Mouse (Mus musculus) kidney, postnatal 0 days (tissue): ENCODE results near the gene Gse1. TPM values are rescaled to one million over a fixed set of nuclear protein-coding genes. Genes with fewer than 3 reads are reported as not detected.
A peak's percentile ranks its signal among the peaks of the same experiment; 100 is the strongest.

ENCODE experiments used
- ATAC-seq: fragments of 200-750 bp; cut with Nextera tagmentation; replicated peaks from 2 replicates; pipeline ENCODE4 v1.8.0; 2017; ENCODE audit warnings: low read depth, moderate number of reproducible peaks, moderate TSS enrichment, moderate library complexity; ENCODE audit not compliant: low FRiP score
- DNase-seq: peaks from one replicate; pipeline ENCODE4 v3.0.0-alpha.2; 2016; ENCODE audit warnings: low spot score
- H3K27ac ChIP-seq: fragments of 300-500 bp; sonication (generic); 2 replicates; pipeline ENCODE4 v1.5.1; 2014; ENCODE audit warnings: mild to moderate bottlenecking
- H3K27me3 ChIP-seq: fragments of 300-500 bp; sonication (generic); 2 replicates; pipeline ENCODE4 v1.6.1; 2014; ENCODE audit warnings: low read length, mixed read lengths; ENCODE audit not compliant: insufficient read depth
- H3K36me3 ChIP-seq: fragments of 300-500 bp; sonication (generic); 2 replicates; pipeline ENCODE4 v1.6.1; 2014; ENCODE audit warnings: low read length, mixed read lengths; ENCODE audit not compliant: insufficient read depth
- H3K4me1 ChIP-seq: fragments of 300-500 bp; sonication (generic); replicated peaks from 2 replicates; pipeline ENCODE4 v1.6.1; 2014; ENCODE audit warnings: antibody characterized with exemption, low read length, mixed read lengths; ENCODE audit not compliant: insufficient read depth
- H3K4me2 ChIP-seq: fragments of 300-500 bp; sonication (generic); 2 replicates; pipeline ENCODE4 v1.6.1; 2014; ENCODE audit warnings: mild to moderate bottlenecking, low read length, moderate library complexity, mixed read lengths
- H3K4me3 ChIP-seq: fragments of 300-500 bp; sonication (generic); replicated peaks from 2 replicates; pipeline ENCODE4 v1.5.1; 2014; ENCODE audit warnings: low read depth, low read length
- H3K9ac ChIP-seq: fragments of 300-500 bp; sonication (generic); 2 replicates; pipeline ENCODE4 v1.6.1; 2014; ENCODE audit warnings: low read depth, low read length
- H3K9me3 ChIP-seq: fragments of 300-500 bp; sonication (generic); replicated peaks from 2 replicates; pipeline ENCODE4 v1.6.1; 2016; ENCODE audit warnings: low read length, inconsistent platforms, mixed read lengths
- CTCF ChIP-seq: IDR thresholded peaks from 2 replicates; pipeline ENCODE4 v1.5.1; 2016; ENCODE audit warnings: antibody characterized with exemption, low read depth, mild to moderate bottlenecking, moderate library complexity
- WGBS: fragments of 180-500 bp; shearing (Covaris S2); extraction: QIAGEN DNeasy Blood & Tissue Kit; methylation state at CpG from one replicate; pipeline ENCODE4 v1.1.7; 2014; 5-methylcytosine and 5-hydroxymethylcytosine counted together
- polyA plus RNA-seq: library from polyadenylated mRNA; unstranded; fragments of >200 nt; fragmentation: Nextera tagmentation; extraction: Ambion mirVana; gene quantifications from 2 replicates; pipeline ENCODE4 v1.2.1, GENCODE M21; 2015

The Gse1 gene
- polyA plus RNA-seq, 1 experiment from 2014 or later = 8.4 TPM

- WGBS = 25% methylated on average over 17 of the region's 17 CpGs
- peaks cover 32% of the 10 kb centered on the region for H3K4me1 ChIP-seq
Observed at GRCm38 (mm10) chr8:120184850-120185792, 43.1 kb upstream of the Gse1 start.

GRCm38 (mm10) chr8:120186454-120186853, 41.8 kb upstream of the Gse1 start:
- Histone ChIP-seq H3K9me3 (no peaks in the 10 kb centered on the region), H3K4me1 (peaks cover 32% of the 10 kb centered on the region), H3K9ac (no peak overlapping the region), H3K27me3 (no peaks in the 10 kb centered on the region), H3K36me3 (no peaks in the 10 kb centered on the region), H3K27ac (no peak overlapping the region), H3K4me3 (no peak overlapping the region), H3K4me2 (no peak overlapping the region)
- no peak for TF ChIP-seq CTCF
- ATAC-seq = no peak
- no peak for DNase-seq
- WGBS = 52% methylated on average over 8 of the region's 8 CpGs

More at GRCm38 (mm10) chr8:120184850-120185792, 43.1 kb upstream of the Gse1 start:
- H3K9ac ChIP-seq = no peak overlapping the region
- DNase-seq = peak; percentile 67
- H3K36me3 ChIP-seq = no peaks in the 10 kb centered on the region
- H3K4me2 ChIP-seq = no peak overlapping the region
- no peaks in the 10 kb centered on the region for H3K9me3 ChIP-seq
- ATAC-seq = no peak
- H3K27me3 ChIP-seq = no peaks in the 10 kb centered on the region
- H3K4me3 ChIP-seq = no peak overlapping the region
- H3K27ac ChIP-seq = no peak overlapping the region; the same call in 1 of the 2 replicates
- TF ChIP-seq CTCF = no peak

GRCm38 (mm10) chr8:120188510-120188909, 39.7 kb upstream of the Gse1 start:
- ATAC-seq = no peak
- no peaks in the 10 kb centered on the region for H3K36me3 ChIP-seq
- WGBS = 75% methylated on average over 6 of the region's 6 CpGs

GRCm38 (mm10) chr8:120189440-120189839, 38.8 kb upstream of the Gse1 start:
- H3K36me3 ChIP-seq = no peaks in the 10 kb centered on the region
- no peak overlapping the region for H3K9ac ChIP-seq
- TF ChIP-seq CTCF = no peak
- no peaks in the 10 kb centered on the region for H3K9me3 ChIP-seq
- DNase-seq (no peak), ATAC-seq (no peak)
- 48% methylated on average over 6 of the region's 6 CpGs for WGBS
- no peak overlapping the region for H3K4me3 ChIP-seq
- H3K27ac ChIP-seq = no peak overlapping the region
- no peak overlapping the region for H3K4me2 ChIP-seq
- peaks cover 26% of the 10 kb centered on the region for H3K4me1 ChIP-seq
- no peaks in the 10 kb centered on the region for H3K27me3 ChIP-seq

More at GRCm38 (mm10) chr8:120188510-120188909, 39.7 kb upstream of the Gse1 start:
- H3K4me3 ChIP-seq = no peak overlapping the region
- H3K4me1 ChIP-seq = peaks cover 32% of the 10 kb centered on the region
- TF ChIP-seq CTCF = no peak
- no peak overlapping the region for H3K9ac ChIP-seq
- no peak for DNase-seq
- no peak overlapping the region for H3K27ac ChIP-seq
- H3K4me2 ChIP-seq = no peak overlapping the region
- H3K9me3 ChIP-seq = no peaks in the 10 kb centered on the region
- no peaks in the 10 kb centered on the region for H3K27me3 ChIP-seq

GRCm38 (mm10) chr8:120190107-120190809, 38.0 kb upstream of the Gse1 start:
- no peaks in the 10 kb centered on the region for H3K36me3 ChIP-seq
- no peaks in the 10 kb centered on the region for H3K9me3 ChIP-seq
- DNase-seq (no peak), ATAC-seq (peak; percentile 11; the same call in 1 of the 2 replicates)
- peaks cover 21% of the 10 kb centered on the region for H3K4me1 ChIP-seq
- no peaks in the 10 kb centered on the region for H3K27me3 ChIP-seq
- WGBS = 80% methylated on average over 17 of the region's 17 CpGs
- TF ChIP-seq CTCF = no peak
- H3K4me2 ChIP-seq = 0 out of 2 replicates have a peak overlapping the region, but pooled peaks have one; percentile 46
- no peak overlapping the region for H3K4me3 ChIP-seq
- no peak overlapping the region for H3K9ac ChIP-seq
- no peak overlapping the region for H3K27ac ChIP-seq

GRCm38 (mm10) chr8:120190810-120191413, 37.3 kb upstream of the Gse1 start:
- peak overlapping the region; percentile 46 for H3K4me2 ChIP-seq
- DNase-seq (peak; percentile 88), ATAC-seq (peak; percentile 86)
- 29% methylated on average over 20 of the region's 20 CpGs for WGBS
- peak overlapping the region; percentile 81 for H3K27ac ChIP-seq
- no peaks in the 10 kb centered on the region for H3K9me3 ChIP-seq
- no peak overlapping the region for H3K4me3 ChIP-seq
- no peaks in the 10 kb centered on the region for H3K36me3 ChIP-seq
- H3K4me1 ChIP-seq = peaks cover 15% of the 10 kb centered on the region
- peak overlapping the region; percentile 31; the same call in 1 of the 2 replicates for H3K9ac ChIP-seq
- H3K27me3 ChIP-seq = no peaks in the 10 kb centered on the region
- TF ChIP-seq CTCF = no peak; the same call in 1 of the 2 replicates
